Comparison of ENCODE assay signal across 9 mouse cellular contexts in genomic region chr7:126775978-126776234, GRCm38 (mm10). TPM values are rescaled to one million over a fixed set of nuclear protein-coding genes. Genes with fewer than 3 reads are reported as not detected.
DNase-seq lines count a peak whose midpoint lies in the region; TF ChIP-seq lines count a peak whose summit lies in the region.
"Had no signal": no experiment of that assay in that cellular context is flagged by ENCODE, and none has a peak within 500 bp of the region (broad histone marks: within the 10 kb centered on the region; RNA-seq: fewer than 3 reads in every experiment).

No protein-coding gene starts in this region.

- DNase-seq in heart, embryonic 10.5 days (ENCODE audit: low spot score), result no peak
- DNase-seq in heart, adult 11 months, result no peak
- DNase-seq in hindbrain, embryonic 10.5 days (ENCODE audit: low spot score), result no peak
- DNase-seq in lung, postnatal 25 days (ENCODE audit: low spot score), result peak; percentile 62
- DNase-seq in urinary bladder, postnatal 14 days (ENCODE audit: low spot score), result no peak
- DNase-seq in left cerebral cortex, postnatal 10 days (ENCODE audit: extremely low spot score in 1 of 2, low spot score in 2 of 2), result no peak
- no peak for DNase-seq in testis, postnatal 14 days (ENCODE audit: low spot score)
- DNase-seq: cerebellum, postnatal 10 days had no signal

- intact Hi-C loops in left cerebral cortex, postnatal 10 days (cut with DNase I), result loop anchor here (5.0 kb wide), 1 partner anchor 74 kb away; no protein-coding TSS in a partner anchor

- H3K27ac ChIP-seq in heart, embryonic 10.5 days, result peak overlapping the region; percentile 96
- H3K27ac ChIP-seq in hindbrain, embryonic 10.5 days, result peak overlapping the region; percentile 98

- peak overlapping the region; percentile 95 for H3K4me3 ChIP-seq in heart, embryonic 10.5 days
- peak overlapping the region; percentile 85 for H3K4me3 ChIP-seq in E14TG2a.4 (replicated peaks; ENCODE audit: low read length)
- peak overlapping the region; percentile 89 for H3K4me3 ChIP-seq in hindbrain, embryonic 10.5 days

- peaks cover 41% of the 10 kb centered on the region for H3K4me1 ChIP-seq in heart, embryonic 10.5 days
- H3K4me1 ChIP-seq in E14TG2a.4 (replicated peaks; ENCODE audit: low read depth, low read length), result peaks cover 87% of the 10 kb centered on the region
- peaks cover 44% of the 10 kb centered on the region for H3K4me1 ChIP-seq in hindbrain, embryonic 10.5 days (replicated peaks)

- no peaks in the 10 kb centered on the region for H3K27me3 ChIP-seq in heart, embryonic 10.5 days (ENCODE audit: insufficient read depth, poor library complexity, severe bottlenecking)
- H3K27me3 ChIP-seq in E14TG2a.4 (ENCODE audit: insufficient read depth, low read length), result no peaks in the 10 kb centered on the region
- H3K27me3 ChIP-seq in hindbrain, embryonic 10.5 days (ENCODE audit: insufficient read depth, poor library complexity, severe bottlenecking), result no peaks in the 10 kb centered on the region

- peaks cover 29% of the 10 kb centered on the region for H3K36me3 ChIP-seq in heart, embryonic 10.5 days
- peaks cover 35% of the 10 kb centered on the region for H3K36me3 ChIP-seq in E14TG2a.4 (ENCODE audit: insufficient read depth, low read length)
- peaks cover 15% of the 10 kb centered on the region for H3K36me3 ChIP-seq in hindbrain, embryonic 10.5 days

- no peak for TF ChIP-seq CTCF in E14TG2a.4 (conservative IDR thresholded peaks at IDR 0.05; ENCODE audit: low read length)

- WGBS in heart, embryonic 10.5 days, result 64% methylated on average over 3 of the region's 3 CpGs
- WGBS in hindbrain, embryonic 10.5 days, result 68% methylated on average over 3 of the region's 3 CpGs

- no peaks in the 10 kb centered on the region for H3K9me3 ChIP-seq in heart, embryonic 10.5 days
- no peaks in the 10 kb centered on the region for H3K9me3 ChIP-seq in E14TG2a.4 (ENCODE audit: low read length)
- H3K9me3 ChIP-seq in hindbrain, embryonic 10.5 days, result no peaks in the 10 kb centered on the region

RNA-seq across cellular contexts. Expression of gene Ypel3, which starts 0.8 kb away (rescaled TPM):
- 43.4 and 66.0 TPM in 2 replicates for polyA plus RNA-seq in heart, embryonic 10.5 days (2016; fragmentation: Nextera tagmentation; extraction: Ambion mirVana)
- 51.3 and 89.7 TPM in 2 replicates for polyA plus RNA-seq in hindbrain, embryonic 10.5 days (2016; fragmentation: Nextera tagmentation; extraction: Ambion mirVana)
- 100 to 1,000 TPM; 167 to 169 TPM for total RNA-seq in left cerebral cortex, postnatal 10 days (2021)

RNA-seq across cellular contexts. Expression of gene Tbx6, which starts 5.4 kb away (rescaled TPM):
- polyA plus RNA-seq in heart, embryonic 10.5 days (2016; fragmentation: Nextera tagmentation; extraction: Ambion mirVana), result 0.23 and 0.53 TPM in 2 replicates
- 0.22 and 0.47 TPM in 2 replicates for polyA plus RNA-seq in hindbrain, embryonic 10.5 days (2016; fragmentation: Nextera tagmentation; extraction: Ambion mirVana)
- under 1 TPM; 0.21 to 0.41 TPM for total RNA-seq in left cerebral cortex, postnatal 10 days (2021)

RNA-seq across cellular contexts. Expression of gene Gdpd3, which starts 9.8 kb away (rescaled TPM):
- polyA plus RNA-seq in heart, embryonic 10.5 days (2016; fragmentation: Nextera tagmentation; extraction: Ambion mirVana), result 1.3 and 1.5 TPM in 2 replicates
- polyA plus RNA-seq in hindbrain, embryonic 10.5 days (2016; fragmentation: Nextera tagmentation; extraction: Ambion mirVana), result 0.55 and 1.3 TPM in 2 replicates
- 1 to 10 TPM; 2.6 to 3.5 TPM for total RNA-seq in left cerebral cortex, postnatal 10 days (2021)

RNA-seq across cellular contexts. Expression of gene Ppp4c, which starts 16.4 kb away (rescaled TPM):
- polyA plus RNA-seq in heart, embryonic 10.5 days (2016; fragmentation: Nextera tagmentation; extraction: Ambion mirVana), result 233 and 325 TPM in 2 replicates
- polyA plus RNA-seq in hindbrain, embryonic 10.5 days (2016; fragmentation: Nextera tagmentation; extraction: Ambion mirVana), result 391 and 411 TPM in 2 replicates
- total RNA-seq in left cerebral cortex, postnatal 10 days (2021), result 10 to 100 TPM; 54.4 to 56.2 TPM

RNA-seq across cellular contexts. Expression of gene Mapk3, which starts 16.5 kb away (rescaled TPM):
- 59.6 and 69.8 TPM in 2 replicates for polyA plus RNA-seq in heart, embryonic 10.5 days (2016; fragmentation: Nextera tagmentation; extraction: Ambion mirVana)
- polyA plus RNA-seq in hindbrain, embryonic 10.5 days (2016; fragmentation: Nextera tagmentation; extraction: Ambion mirVana), result 62.5 and 63.8 TPM in 2 replicates
- total RNA-seq in left cerebral cortex, postnatal 10 days (2021), result 100 to 1,000 TPM; 260 to 263 TPM
